Mouse (Mus musculus) MN1 (cell line): ENCODE data around the gene Card9.
"Not testable (repeated sequence)": the region's sequence is repeated elsewhere in the genome, so short reads cannot be mapped to it uniquely, and the experiment has no call there.

Experiments
- DNase-seq: peaks from one replicate; pipeline ENCODE4 v3.0.0-alpha.2; 2016; ENCODE audit warnings: low spot score

The Card9 gene

GRCm38 (mm10) chr2:26360772-26361171 lies at the start of gene Card9:
Card9 (minus strand) TSS chr2:26360918.
- no peak for DNase-seq

- DNase-seq, result peak; percentile 51
Measured at GRCm38 (mm10) chr2:26410091-26410490, 49.4 kb upstream of the Card9 start.

- DNase-seq, result no peak
Measured at GRCm38 (mm10) chr2:26409362-26409761, 48.6 kb upstream of the Card9 start.

GRCm38 (mm10) chr2:26408515-26409356 lies 48.0 kb upstream of the Card9 start, which contains the start of gene Inpp5e:
Inpp5e (minus strand) TSS chr2:26409203.
- DNase-seq, result peak; percentile 93

- DNase-seq, result no peak
Measured at GRCm38 (mm10) chr2:26403306-26403705, 42.6 kb upstream of the Card9 start.

GRCm38 (mm10) chr2:26402265-26402664 lies 41.5 kb upstream of the Card9 start:
- DNase-seq, result no peak

- no peak for DNase-seq
Measured at GRCm38 (mm10) chr2:26401023-26401422, 40.3 kb upstream of the Card9 start.

- no peak for DNase-seq
Measured at GRCm38 (mm10) chr2:26400296-26400695, 39.6 kb upstream of the Card9 start.

- DNase-seq, result no peak
Measured at GRCm38 (mm10) chr2:26399647-26400046, 38.9 kb upstream of the Card9 start.

- no peak for DNase-seq
Measured at GRCm38 (mm10) chr2:26398978-26399377, 38.3 kb upstream of the Card9 start.

GRCm38 (mm10) chr2:26391617-26392016 lies 30.9 kb upstream of the Card9 start:
- DNase-seq, result no peak

- DNase-seq, result no peak
Measured at GRCm38 (mm10) chr2:26390954-26391353, 30.2 kb upstream of the Card9 start.

- DNase-seq, result peak; percentile 88
Measured at GRCm38 (mm10) chr2:26389154-26389690, 28.5 kb upstream of the Card9 start, which contains the start of the genes Entr1 and Pmpca. Entr1 (minus strand) TSS chr2:26389316. Pmpca (plus strand) TSS chr2:26389339.

- peak; percentile 24 for DNase-seq
Measured at GRCm38 (mm10) chr2:26388682-26389153, 28.0 kb upstream of the Card9 start.

GRCm38 (mm10) chr2:26387713-26388112 lies 27.0 kb upstream of the Card9 start:
- no peak for DNase-seq

- DNase-seq, result not testable (repeated sequence)
Measured at GRCm38 (mm10) chr2:26380871-26381270, 20.2 kb upstream of the Card9 start.

- DNase-seq, result peak; percentile 88
Measured at GRCm38 (mm10) chr2:26380131-26380771, 19.5 kb upstream of the Card9 start, which contains the start of gene Snapc4. Snapc4 (minus strand) TSS chr2:26380653.

- no peak for DNase-seq
Measured at GRCm38 (mm10) chr2:26372396-26372795, 11.7 kb upstream of the Card9 start.

GRCm38 (mm10) chr2:26368572-26368971 lies 7.9 kb upstream of the Card9 start:
- DNase-seq, result no peak

- no peak for DNase-seq
Measured at GRCm38 (mm10) chr2:26367911-26368310, 7.2 kb upstream of the Card9 start.

- peak; percentile 77 for DNase-seq
Measured at GRCm38 (mm10) chr2:26364738-26365465, 4.2 kb upstream of the Card9 start.

- no peak for DNase-seq
Measured at GRCm38 (mm10) chr2:26363481-26363880, 2.8 kb upstream of the Card9 start.
